Mouse (Mus musculus): ENCODE results near the gene Fam78a. TPM values are rescaled to one million over a fixed set of nuclear protein-coding genes. Genes with fewer than 3 reads are reported as not detected.
A peak's percentile ranks its signal among the peaks of the same experiment; 100 is the strongest.

Fam78a gene
- polyA plus RNA-seq, 1 experiment from 2014 or later = 37.7 TPM

- WGBS = 43% methylated on average over 12 of the region's 12 CpGs
- peak overlapping the region; percentile 88 for H3K27ac ChIP-seq
- no peak for DNase-seq (ENCODE audit: low spot score)
Measured at GRCm38 (mm10) chr2:32061722-32062505, 22.7 kb downstream of the Fam78a start.

GRCm38 (mm10) chr2:32061189-32061588 lies 23.5 kb downstream of the Fam78a start:
- Histone ChIP-seq H3K9me3 (no peaks in the 10 kb centered on the region), H3K4me1 (peaks cover 96% of the 10 kb centered on the region), H3K27ac (peak overlapping the region; percentile 88), H3K27me3 (ENCODE audit: insufficient read depth, poor library complexity, severe bottlenecking) (no peaks in the 10 kb centered on the region), H3K4me3 (no peak overlapping the region), H3K36me3 (peaks cover 12% of the 10 kb centered on the region)
- DNase-seq (ENCODE audit: low spot score) = no peak
- 47% methylated on average over 2 of the region's 2 CpGs for WGBS

More at GRCm38 (mm10) chr2:32061722-32062505, 22.7 kb downstream of the Fam78a start:
- Histone ChIP-seq H3K4me3 (no peak overlapping the region), H3K27me3 (ENCODE audit: insufficient read depth, poor library complexity, severe bottlenecking) (no peaks in the 10 kb centered on the region), H3K4me1 (peaks cover 98% of the 10 kb centered on the region), H3K36me3 (peaks cover 18% of the 10 kb centered on the region), H3K9me3 (no peaks in the 10 kb centered on the region)

- no peak overlapping the region for H3K4me3 ChIP-seq
- peak overlapping the region; percentile 88 for H3K27ac ChIP-seq
- WGBS = 65% methylated on average over 6 of the region's 6 CpGs
- no peaks in the 10 kb centered on the region for H3K27me3 ChIP-seq (ENCODE audit: insufficient read depth, poor library complexity, severe bottlenecking)
- H3K36me3 ChIP-seq = peaks cover 6% of the 10 kb centered on the region
- H3K9me3 ChIP-seq = no peaks in the 10 kb centered on the region
- DNase-seq (ENCODE audit: low spot score) = no peak
- peaks cover 92% of the 10 kb centered on the region for H3K4me1 ChIP-seq
Measured at GRCm38 (mm10) chr2:32060228-32060805, 24.3 kb downstream of the Fam78a start.

- Histone ChIP-seq H3K27me3 (ENCODE audit: insufficient read depth, poor library complexity, severe bottlenecking) (no peaks in the 10 kb centered on the region), H3K4me3 (no peak overlapping the region), H3K9me3 (no peaks in the 10 kb centered on the region), H3K27ac (peak overlapping the region; percentile 88), H3K4me1 (peaks cover 92% of the 10 kb centered on the region), H3K36me3 (peaks cover 6% of the 10 kb centered on the region)
- WGBS = 48% methylated on average over 6 of the region's 6 CpGs
- DNase-seq (ENCODE audit: low spot score) = no peak
Measured at GRCm38 (mm10) chr2:32059613-32060012, 25.0 kb downstream of the Fam78a start.

- H3K27me3 ChIP-seq (ENCODE audit: insufficient read depth, poor library complexity, severe bottlenecking) = no peaks in the 10 kb centered on the region
- WGBS = 35% methylated on average over 5 of the region's 5 CpGs
- H3K27ac ChIP-seq = peak overlapping the region; percentile 88; the same call in 1 of the 2 replicates
- peaks cover 89% of the 10 kb centered on the region for H3K4me1 ChIP-seq
- peaks cover 3% of the 10 kb centered on the region; the same call in 1 of the 2 replicates for H3K36me3 ChIP-seq
- DNase-seq (ENCODE audit: low spot score) = no peak
- H3K4me3 ChIP-seq = no peak overlapping the region
- no peaks in the 10 kb centered on the region for H3K9me3 ChIP-seq
Measured at GRCm38 (mm10) chr2:32058716-32059115, 25.9 kb downstream of the Fam78a start.

GRCm38 (mm10) chr2:32058241-32058640 lies 26.4 kb downstream of the Fam78a start:
- H3K4me1 ChIP-seq = peaks cover 88% of the 10 kb centered on the region
- no peaks in the 10 kb centered on the region for H3K9me3 ChIP-seq
- peaks cover 7% of the 10 kb centered on the region; the same call in 1 of the 2 replicates for H3K36me3 ChIP-seq
- no peak for DNase-seq (ENCODE audit: low spot score)
- H3K27me3 ChIP-seq (ENCODE audit: insufficient read depth, poor library complexity, severe bottlenecking) = no peaks in the 10 kb centered on the region
- 73% methylated on average over 9 of the region's 9 CpGs for WGBS
- H3K4me3 ChIP-seq = no peak overlapping the region
- peak overlapping the region; percentile 87; the same call in 1 of the 2 replicates for H3K27ac ChIP-seq

- Histone ChIP-seq H3K27ac (peak overlapping the region; percentile 87), H3K27me3 (ENCODE audit: insufficient read depth, poor library complexity, severe bottlenecking) (no peaks in the 10 kb centered on the region), H3K36me3 (peaks cover 8% of the 10 kb centered on the region; the same call in 1 of the 2 replicates), H3K9me3 (no peaks in the 10 kb centered on the region), H3K4me1 (peaks cover 84% of the 10 kb centered on the region), H3K4me3 (no peak overlapping the region)
- DNase-seq (ENCODE audit: low spot score) = no peak
- 74% methylated on average over 4 of the region's 4 CpGs for WGBS
Measured at GRCm38 (mm10) chr2:32057794-32058193, 26.9 kb downstream of the Fam78a start.

GRCm38 (mm10) chr2:32057360-32057759 lies 27.3 kb downstream of the Fam78a start:
- H3K4me3 ChIP-seq = no peak overlapping the region
- H3K9me3 ChIP-seq = no peaks in the 10 kb centered on the region
- H3K4me1 ChIP-seq = peaks cover 84% of the 10 kb centered on the region
- no peak for DNase-seq (ENCODE audit: low spot score)
- no peaks in the 10 kb centered on the region for H3K27me3 ChIP-seq (ENCODE audit: insufficient read depth, poor library complexity, severe bottlenecking)
- peak overlapping the region; percentile 87 for H3K27ac ChIP-seq
- WGBS = 72% methylated on average over 2 of the region's 2 CpGs
- peaks cover 11% of the 10 kb centered on the region for H3K36me3 ChIP-seq

GRCm38 (mm10) chr2:32056524-32056923 lies 28.1 kb downstream of the Fam78a start:
- no peaks in the 10 kb centered on the region for H3K27me3 ChIP-seq (ENCODE audit: insufficient read depth, poor library complexity, severe bottlenecking)
- WGBS = 48% methylated on average over 10 of the region's 10 CpGs
- H3K36me3 ChIP-seq = peaks cover 20% of the 10 kb centered on the region
- H3K27ac ChIP-seq = peak overlapping the region; percentile 87
- no peak overlapping the region for H3K4me3 ChIP-seq
- no peaks in the 10 kb centered on the region for H3K9me3 ChIP-seq
- H3K4me1 ChIP-seq = peaks cover 83% of the 10 kb centered on the region
- DNase-seq (ENCODE audit: low spot score) = no peak

GRCm38 (mm10) chr2:32055357-32055965 lies 29.2 kb downstream of the Fam78a start:
- Histone ChIP-seq H3K9me3 (no peaks in the 10 kb centered on the region), H3K4me1 (peaks cover 74% of the 10 kb centered on the region), H3K27ac (peak overlapping the region; percentile 80), H3K27me3 (ENCODE audit: insufficient read depth, poor library complexity, severe bottlenecking) (no peaks in the 10 kb centered on the region), H3K36me3 (peaks cover 29% of the 10 kb centered on the region), H3K4me3 (no peak overlapping the region)
- DNase-seq (ENCODE audit: low spot score) = peak; percentile 85
- WGBS = 45% methylated on average over 7 of the region's 7 CpGs

GRCm38 (mm10) chr2:32052418-32052817 lies 32.2 kb downstream of the Fam78a start:
- H3K4me3 ChIP-seq = no peak overlapping the region
- DNase-seq (ENCODE audit: low spot score) = no peak
- no peaks in the 10 kb centered on the region for H3K27me3 ChIP-seq (ENCODE audit: insufficient read depth, poor library complexity, severe bottlenecking)
- peaks cover 59% of the 10 kb centered on the region for H3K4me1 ChIP-seq
- 80% methylated on average over 7 of the region's 7 CpGs for WGBS
- peak overlapping the region; percentile 37; the same call in 1 of the 2 replicates for H3K27ac ChIP-seq
- peaks cover 57% of the 10 kb centered on the region for H3K36me3 ChIP-seq
- no peaks in the 10 kb centered on the region for H3K9me3 ChIP-seq

GRCm38 (mm10) chr2:32051791-32052190 lies 32.9 kb downstream of the Fam78a start:
- Histone ChIP-seq H3K4me3 (no peak overlapping the region), H3K4me1 (peaks cover 59% of the 10 kb centered on the region), H3K27me3 (ENCODE audit: insufficient read depth, poor library complexity, severe bottlenecking) (no peaks in the 10 kb centered on the region), H3K27ac (peak overlapping the region; percentile 56; the same call in 1 of the 2 replicates), H3K9me3 (no peaks in the 10 kb centered on the region), H3K36me3 (peaks cover 63% of the 10 kb centered on the region)
- DNase-seq (ENCODE audit: low spot score) = no peak
- WGBS = 72% methylated on average over 8 of the region's 8 CpGs

GRCm38 (mm10) chr2:32047323-32047722 lies 37.3 kb downstream of the Fam78a start:
- Histone ChIP-seq H3K4me3 (no peak overlapping the region), H3K36me3 (peaks cover 90% of the 10 kb centered on the region), H3K9me3 (no peaks in the 10 kb centered on the region), H3K27ac (peak overlapping the region; percentile 56), H3K27me3 (ENCODE audit: insufficient read depth, poor library complexity, severe bottlenecking) (no peaks in the 10 kb centered on the region), H3K4me1 (peaks cover 52% of the 10 kb centered on the region)
- WGBS = 89% methylated on average over 10 of the region's 10 CpGs
- DNase-seq (ENCODE audit: low spot score) = no peak

Measured in heart, embryonic 10.5 days (tissue).